Comparison of ENCODE assay signal across 25 mouse cellular contexts in genomic region chr17:31680450-31680849, GRCm38 (mm10). TPM values are rescaled to one million over a fixed set of nuclear protein-coding genes. Genes with fewer than 3 reads are reported as not detected.
DNase-seq lines count a peak whose midpoint lies in the region; ATAC-seq and TF ChIP-seq lines count a peak whose summit lies in the region.
"Had no signal": no experiment of that assay in that cellular context is flagged by ENCODE, and none has a peak within 500 bp of the region (broad histone marks: within the 10 kb centered on the region; RNA-seq: fewer than 3 reads in every experiment).

No protein-coding gene starts in this region.

- WGBS in midbrain, embryonic 13.5 days = 84% methylated on average over 2 of the region's 2 CpGs

- no peak overlapping the region for H3K4me3 ChIP-seq in midbrain, embryonic 13.5 days (replicated peaks)
- H3K4me3 ChIP-seq: embryonic facial prominence, embryonic 10.5 days; embryonic facial prominence, embryonic 12.5 days; forebrain, embryonic 13.5 days; forebrain, embryonic 15.5 days had no signal

- H3K9ac ChIP-seq in midbrain, embryonic 13.5 days (replicated peaks) = no peak overlapping the region
- H3K9ac ChIP-seq: embryonic facial prominence, embryonic 12.5 days; forebrain, embryonic 13.5 days; forebrain, embryonic 15.5 days; forebrain, postnatal 0 days had no signal

- CTCF ChIA-PET in Patski (lab: Charles Lee) = interaction anchor here (1.3 to 2.4 kb wide), 4 partner anchors 11 to 347 kb away, joined by 3 to 6 read pairs (median 4); no protein-coding TSS in a partner anchor

- no peak overlapping the region for H3K4me2 ChIP-seq in midbrain, embryonic 13.5 days (replicated peaks)
- H3K4me2 ChIP-seq: embryonic facial prominence, embryonic 12.5 days; forebrain, embryonic 13.5 days; forebrain, embryonic 15.5 days had no signal

- no peak for DNase-seq in Patski (ENCODE audit: low read depth, low spot score)
- DNase-seq in right cerebral cortex, postnatal 10 days (ENCODE audit: low spot score in 2 of 2) = no peak
- no peak for DNase-seq in urinary bladder, postnatal 36 days (ENCODE audit: low spot score in 2 of 2)
- DNase-seq: adrenal gland, adult 2 months; adrenal gland, postnatal 10 days; adrenal gland, postnatal 25 days; B cell, adult 2 months; cerebellum, adult 11 months; cerebellum, adult 18-20 months; cerebellum, adult 8-10 months; cerebellum, adult 9-11 months; cerebellum, postnatal 14 days; cerebellum, postnatal 36 days; forebrain, postnatal 0 days had no signal

- in situ Hi-C loops in Patski (cut with MboI; ENCODE audit: low pct_unique_long_range_greater_than_20kb) = loop anchor here (25.0 kb wide), 1 partner anchor 807 kb away; no protein-coding TSS in a partner anchor

- H3K36me3 ChIP-seq in midbrain, embryonic 13.5 days = no peaks in the 10 kb centered on the region
- H3K36me3 ChIP-seq: embryonic facial prominence, embryonic 10.5 days; embryonic facial prominence, embryonic 12.5 days; forebrain, embryonic 15.5 days; G1E had no signal

- H3K27ac ChIP-seq in midbrain, embryonic 13.5 days = no peak overlapping the region
- H3K27ac ChIP-seq: embryonic facial prominence, embryonic 10.5 days; embryonic facial prominence, embryonic 12.5 days; forebrain, embryonic 13.5 days; forebrain, embryonic 15.5 days had no signal

- H3K4me1 ChIP-seq in midbrain, embryonic 13.5 days (replicated peaks) = no peaks in the 10 kb centered on the region
- H3K4me1 ChIP-seq: embryonic facial prominence, embryonic 12.5 days; forebrain, embryonic 15.5 days had no signal

- peak; percentile 10 for ATAC-seq in Patski
- ATAC-seq in granulocyte monocyte progenitor cell, adult 5-6 weeks (replicated peaks; ENCODE audit: poor library complexity, severe bottlenecking) = peak; percentile 74
- peak; percentile 43; the same call in 1 of the 2 replicates for ATAC-seq in megakaryocyte progenitor cell, adult 5-6 weeks (replicated peaks; ENCODE audit: poor library complexity)
- ATAC-seq in midbrain, embryonic 13.5 days = no peak
- ATAC-seq: CD4-positive, CD25-positive, alpha-beta regulatory T cell, adult 4 months; forebrain, embryonic 13.5 days; forebrain, embryonic 15.5 days; forebrain, postnatal 0 days had no signal

- no peaks in the 10 kb centered on the region for H3K27me3 ChIP-seq in Patski
- no peaks in the 10 kb centered on the region for H3K27me3 ChIP-seq in midbrain, embryonic 13.5 days
- H3K27me3 ChIP-seq: forebrain, embryonic 13.5 days had no signal

- H3K9me3 ChIP-seq in midbrain, embryonic 13.5 days = no peaks in the 10 kb centered on the region
- H3K9me3 ChIP-seq: embryonic facial prominence, embryonic 10.5 days; embryonic facial prominence, embryonic 12.5 days; forebrain, embryonic 13.5 days; forebrain, embryonic 15.5 days; G1E had no signal

- no peak for TF ChIP-seq CTCF in Patski (IDR thresholded peaks at IDR 0.05)

- POLR2A ChIA-PET in Patski (lab: Charles Lee) = interaction anchor here (0.7 kb wide), 1 partner anchor 234 kb away, joined by 4 read pairs; no protein-coding TSS in a partner anchor

RNA-seq across cellular contexts. Expression of gene Cryaa, which starts 2.8 kb away (rescaled TPM):
- not detected for polyA plus RNA-seq in Patski (2021)
- not detected in 2 replicates for total RNA-seq in granulocyte monocyte progenitor cell, adult 5-6 weeks (2014; fragmentation: Nextera tagmentation)
- not detected in 2 replicates for total RNA-seq in granulocyte monocyte progenitor cell, adult 5-6 weeks (2017)
- total RNA-seq in megakaryocyte progenitor cell, adult 5-6 weeks (2015) = not detected in 2 replicates
- not detected in 2 replicates for total RNA-seq in megakaryocyte progenitor cell, adult 5-6 weeks (2017)
- polyA plus RNA-seq in midbrain, embryonic 13.5 days (2015; fragmentation: Nextera tagmentation; extraction: Ambion mirVana) = not detected in 2 replicates
- total RNA-seq: adrenal gland, adult 2 months; adrenal gland, postnatal 10 days; adrenal gland, postnatal 25 days; adrenal gland, postnatal 4 days; forebrain, postnatal 0 days; G1E had no signal
- polyA plus RNA-seq: adrenal gland, adult 2 months; CD4-positive, CD25-positive, alpha-beta regulatory T cell, adult 4 months; forebrain, embryonic 11.5 days; forebrain, embryonic 13.5 days; forebrain, embryonic 15.5 days; forebrain, postnatal 0 days; G1E had no signal

RNA-seq across cellular contexts. Expression of gene U2af1, which starts 21.8 kb away (rescaled TPM):
- polyA plus RNA-seq in Patski (2021) = 167 TPM
- 116 and 155 TPM in 2 replicates for total RNA-seq in granulocyte monocyte progenitor cell, adult 5-6 weeks (2014; fragmentation: Nextera tagmentation)
- 250 and 287 TPM in 2 replicates for total RNA-seq in granulocyte monocyte progenitor cell, adult 5-6 weeks (2017)
- total RNA-seq in megakaryocyte progenitor cell, adult 5-6 weeks (2015) = 77.1 and 82.0 TPM in 2 replicates
- total RNA-seq in megakaryocyte progenitor cell, adult 5-6 weeks (2017) = 286 and 323 TPM in 2 replicates
- polyA plus RNA-seq in midbrain, embryonic 13.5 days (2015; fragmentation: Nextera tagmentation; extraction: Ambion mirVana) = 269 and 274 TPM in 2 replicates

RNA-seq across cellular contexts. Expression of gene Cbs, which starts 43.4 kb away (rescaled TPM):
- 17.4 TPM for polyA plus RNA-seq in Patski (2021)
- total RNA-seq in granulocyte monocyte progenitor cell, adult 5-6 weeks (2014; fragmentation: Nextera tagmentation) = 0.28 and 4.8 TPM in 2 replicates
- total RNA-seq in granulocyte monocyte progenitor cell, adult 5-6 weeks (2017) = 0.57 and 0.99 TPM in 2 replicates
- not detected in 2 replicates for total RNA-seq in megakaryocyte progenitor cell, adult 5-6 weeks (2015)
- 0.14 TPM in 1 of 2 replicates, not detected in the other for total RNA-seq in megakaryocyte progenitor cell, adult 5-6 weeks (2017)
- polyA plus RNA-seq in midbrain, embryonic 13.5 days (2015; fragmentation: Nextera tagmentation; extraction: Ambion mirVana) = 3.3 and 3.6 TPM in 2 replicates
- polyA plus RNA-seq: G1E had no signal
